Mouse (Mus musculus) forebrain, postnatal 0 days (tissue): ENCODE data around the gene Tenm3. TPM values are rescaled to one million over a fixed set of nuclear protein-coding genes. Genes with fewer than 3 reads are reported as not detected.

Experiments used
- ATAC-seq: fragments of 200-750 bp; cut with Nextera tagmentation; 2 replicates; pipeline ENCODE4 v1.8.0; 2017; ENCODE audit warnings: mild to moderate bottlenecking, moderate library complexity
- DNase-seq: peaks from one replicate; pipeline ENCODE4 v3.0.0-alpha.2; 2015
- H3K27ac ChIP-seq: fragments of 300-500 bp; sonication (generic); 2 replicates; pipeline ENCODE4 v1.5.1; 2014; ENCODE audit warnings: low read depth, mild to moderate bottlenecking, antibody characterized with exemption, low read length, moderate library complexity, mixed read lengths
- H3K27me3 ChIP-seq: fragments of 300-500 bp; sonication (generic); 2 replicates; pipeline ENCODE4 v1.6.1; 2014; ENCODE audit warnings: mild to moderate bottlenecking, low read length, mixed read lengths; ENCODE audit not compliant: insufficient read depth
- H3K36me3 ChIP-seq: fragments of 300-500 bp; sonication (generic); 2 replicates; pipeline ENCODE4 v1.6.1; 2014; ENCODE audit warnings: mild to moderate bottlenecking, moderate library complexity; ENCODE audit not compliant: insufficient read depth
- H3K4me1 ChIP-seq: fragments of 300-500 bp; sonication (generic); 2 replicates; pipeline ENCODE4 v1.6.1; 2014; ENCODE audit warnings: antibody characterized with exemption; ENCODE audit not compliant: insufficient read depth
- H3K4me2 ChIP-seq: fragments of 300-500 bp; sonication (generic); 2 replicates; pipeline ENCODE4 v1.6.1; 2014; ENCODE audit warnings: low read depth, mild to moderate bottlenecking, moderate library complexity
- H3K4me3 ChIP-seq: fragments of 300-500 bp; sonication (generic); 2 replicates; pipeline ENCODE4 v1.5.1; 2014; ENCODE audit warnings: low read depth, low read length, mixed read lengths
- H3K9ac ChIP-seq: fragments of 300-500 bp; sonication (generic); 2 replicates; pipeline ENCODE4 v1.6.1; 2014; ENCODE audit warnings: mild to moderate bottlenecking
- H3K9me3 ChIP-seq: fragments of 300-500 bp; sonication (generic); 2 replicates; pipeline ENCODE4 v1.6.1; 2016; ENCODE audit warnings: low read length
- CTCF ChIP-seq: sonication (generic); IDR thresholded peaks from 2 replicates; pipeline ENCODE4 v1.5.1; 2016; ENCODE audit warnings: antibody characterized with exemption, control low read depth, low read depth
- WGBS: fragments of 180-500 bp; shearing (Covaris S2); extraction: QIAGEN DNeasy Blood & Tissue Kit; methylation state at CpG from one replicate; pipeline ENCODE4 v1.1.7; 2014; 5-methylcytosine and 5-hydroxymethylcytosine counted together
- polyA plus RNA-seq: library from polyadenylated mRNA; unstranded; fragments of >200 nt; fragmentation: Nextera tagmentation; extraction: Ambion mirVana; gene quantifications from 2 replicates; pipeline ENCODE4 v1.2.1, GENCODE M21; 2015
- total RNA-seq: library from RNA; depleted of rRNA; stranded (reverse); fragments of >200 nt; gene quantifications from 2 replicates; pipeline ENCODE4 v1.2.3, GENCODE M21; 2014

The Tenm3 gene
- total and polyA plus RNA-seq, 2 experiments from 2014 or later: 21.6 to 111 TPM

DNA sequence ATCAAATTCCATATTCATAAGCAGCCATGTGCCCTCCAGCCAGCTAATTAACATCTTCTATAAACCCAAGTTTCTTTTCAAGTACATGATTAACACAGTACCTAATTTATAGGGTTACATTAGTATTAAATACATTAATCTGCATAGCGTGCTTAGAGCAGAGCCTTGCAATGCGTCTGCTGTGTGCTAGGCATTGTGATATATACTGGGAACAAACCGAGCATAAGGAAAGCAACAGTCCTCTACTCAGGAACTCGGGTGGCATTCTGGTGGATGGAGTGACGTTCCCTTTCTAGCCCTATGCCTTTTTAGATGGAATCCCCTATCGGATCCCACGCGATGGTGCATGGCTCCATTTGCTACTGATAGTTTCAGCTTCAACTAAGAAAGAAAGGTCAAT, 321.7 kb downstream of the Tenm3 start:
- ATAC-seq (peak; percentile 32; the same call in 1 of the 2 replicates), DNase-seq (no peak)
- H3K9ac ChIP-seq: no peak overlapping the region
- H3K27ac ChIP-seq: no peak overlapping the region
- no peaks in the 10 kb centered on the region for H3K4me1 ChIP-seq
- H3K9me3 ChIP-seq: no peaks in the 10 kb centered on the region
- no peak overlapping the region for H3K4me3 ChIP-seq
- no peaks in the 10 kb centered on the region for H3K36me3 ChIP-seq
- 0 out of 2 replicates have a peak, but pooled peaks have one; percentile 6 for TF ChIP-seq CTCF
- H3K4me2 ChIP-seq: no peak overlapping the region
- WGBS: 42% methylated on average over 8 of the region's 8 CpGs
- H3K27me3 ChIP-seq: no peaks in the 10 kb centered on the region

DNA sequence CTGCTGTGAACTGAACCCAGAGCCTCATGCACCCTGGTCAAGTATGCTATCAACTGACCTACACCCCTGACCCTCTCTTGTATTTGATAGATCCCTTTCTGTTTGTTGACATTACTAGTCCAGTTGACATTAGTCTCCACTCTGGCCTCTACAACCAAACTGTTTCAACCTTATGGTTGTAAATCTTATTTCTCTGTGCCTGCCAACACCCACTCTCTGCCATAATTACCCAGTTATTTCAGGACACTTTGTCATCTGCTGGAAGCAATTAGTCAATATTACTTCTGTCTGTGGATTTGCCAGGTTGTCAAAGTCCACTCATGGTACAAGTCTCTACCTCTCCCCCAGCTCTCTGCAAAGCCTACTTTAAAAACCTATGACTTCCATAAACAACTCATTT, 326.3 kb downstream of the Tenm3 start:
- Histone ChIP-seq H3K4me3 (no peak overlapping the region), H3K36me3 (no peaks in the 10 kb centered on the region), H3K4me1 (no peaks in the 10 kb centered on the region), H3K9ac (no peak overlapping the region), H3K4me2 (no peak overlapping the region), H3K9me3 (no peaks in the 10 kb centered on the region), H3K27me3 (no peaks in the 10 kb centered on the region), H3K27ac (no peak overlapping the region)
- ATAC-seq (no peak), DNase-seq (no peak)
- TF ChIP-seq CTCF: no peak

GRCm38 (mm10) chr8:48514230-48514629, 329.5 kb downstream of the Tenm3 start:
- WGBS: 82% methylated on average over 4 of the region's 4 CpGs
- Histone ChIP-seq H3K9ac (no peak overlapping the region), H3K27ac (no peak overlapping the region), H3K4me1 (0 out of 2 replicates have a peak, but pooled peaks cover 6% of the 10 kb centered on the region), H3K27me3 (no peaks in the 10 kb centered on the region), H3K36me3 (no peaks in the 10 kb centered on the region), H3K9me3 (no peaks in the 10 kb centered on the region), H3K4me3 (no peak overlapping the region), H3K4me2 (no peak overlapping the region)
- TF ChIP-seq CTCF: no peak
- ATAC-seq: no peak
- DNase-seq: no peak

DNA sequence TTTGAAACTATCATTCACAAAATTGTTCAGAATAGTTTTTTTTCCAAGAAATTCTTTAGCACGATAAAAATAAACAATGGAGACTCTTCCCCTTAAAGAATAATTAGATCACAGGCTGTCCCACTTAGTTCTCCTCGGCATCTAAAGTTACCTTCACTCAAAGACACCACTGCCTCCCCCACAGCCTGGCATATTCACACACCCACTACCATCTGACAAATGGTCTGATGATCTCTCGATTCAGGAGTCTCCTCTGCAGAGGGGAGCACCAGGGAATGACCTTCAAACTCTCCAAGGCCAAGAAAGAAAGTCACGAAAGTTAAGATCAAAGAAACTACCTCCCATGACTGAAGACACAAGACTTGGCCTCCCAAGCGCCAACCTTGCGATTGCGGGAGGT, 329.9 kb downstream of the Tenm3 start:
- H3K27me3 ChIP-seq: no peaks in the 10 kb centered on the region
- H3K4me2 ChIP-seq: no peak overlapping the region
- WGBS: 91% methylated on average over 7 of the region's 7 CpGs
- H3K4me1 ChIP-seq: 0 out of 2 replicates have a peak, but pooled peaks cover 8% of the 10 kb centered on the region
- no peak overlapping the region for H3K9ac ChIP-seq
- H3K4me3 ChIP-seq: no peak overlapping the region
- H3K27ac ChIP-seq: no peak overlapping the region
- no peaks in the 10 kb centered on the region for H3K36me3 ChIP-seq
- TF ChIP-seq CTCF: no peak
- no peak for DNase-seq
- no peak for ATAC-seq
- H3K9me3 ChIP-seq: no peaks in the 10 kb centered on the region

- Histone ChIP-seq H3K36me3 (no peaks in the 10 kb centered on the region), H3K4me2 (peak overlapping the region; percentile 40), H3K9me3 (no peaks in the 10 kb centered on the region), H3K4me1 (peaks cover 10% of the 10 kb centered on the region; the same call in 1 of the 2 replicates), H3K9ac (no peak overlapping the region), H3K27ac (peak overlapping the region; percentile 69), H3K27me3 (no peaks in the 10 kb centered on the region), H3K4me3 (peak overlapping the region; percentile 0; the same call in 1 of the 2 replicates)
- ATAC-seq: peak; percentile 21; the same call in 1 of the 2 replicates
- TF ChIP-seq CTCF: no peak
- 56% methylated on average over 12 of the region's 12 CpGs for WGBS
- DNase-seq: peak; percentile 56
Measured at GRCm38 (mm10) chr8:48511546-48511945, 332.2 kb downstream of the Tenm3 start.

GRCm38 (mm10) chr8:48511137-48511536, 332.6 kb downstream of the Tenm3 start:
- H3K4me1 ChIP-seq: peaks cover 10% of the 10 kb centered on the region; the same call in 1 of the 2 replicates
- H3K4me2 ChIP-seq: peak overlapping the region; percentile 40
- H3K9ac ChIP-seq: no peak overlapping the region
- H3K27ac ChIP-seq: peak overlapping the region; percentile 69
- no peaks in the 10 kb centered on the region for H3K27me3 ChIP-seq
- DNase-seq (peak; percentile 77), ATAC-seq (peak; percentile 68)
- TF ChIP-seq CTCF: no peak
- H3K4me3 ChIP-seq: peak overlapping the region; percentile 0; the same call in 1 of the 2 replicates
- no peaks in the 10 kb centered on the region for H3K9me3 ChIP-seq
- H3K36me3 ChIP-seq: no peaks in the 10 kb centered on the region
- 55% methylated on average over 14 of the region's 14 CpGs for WGBS

DNA sequence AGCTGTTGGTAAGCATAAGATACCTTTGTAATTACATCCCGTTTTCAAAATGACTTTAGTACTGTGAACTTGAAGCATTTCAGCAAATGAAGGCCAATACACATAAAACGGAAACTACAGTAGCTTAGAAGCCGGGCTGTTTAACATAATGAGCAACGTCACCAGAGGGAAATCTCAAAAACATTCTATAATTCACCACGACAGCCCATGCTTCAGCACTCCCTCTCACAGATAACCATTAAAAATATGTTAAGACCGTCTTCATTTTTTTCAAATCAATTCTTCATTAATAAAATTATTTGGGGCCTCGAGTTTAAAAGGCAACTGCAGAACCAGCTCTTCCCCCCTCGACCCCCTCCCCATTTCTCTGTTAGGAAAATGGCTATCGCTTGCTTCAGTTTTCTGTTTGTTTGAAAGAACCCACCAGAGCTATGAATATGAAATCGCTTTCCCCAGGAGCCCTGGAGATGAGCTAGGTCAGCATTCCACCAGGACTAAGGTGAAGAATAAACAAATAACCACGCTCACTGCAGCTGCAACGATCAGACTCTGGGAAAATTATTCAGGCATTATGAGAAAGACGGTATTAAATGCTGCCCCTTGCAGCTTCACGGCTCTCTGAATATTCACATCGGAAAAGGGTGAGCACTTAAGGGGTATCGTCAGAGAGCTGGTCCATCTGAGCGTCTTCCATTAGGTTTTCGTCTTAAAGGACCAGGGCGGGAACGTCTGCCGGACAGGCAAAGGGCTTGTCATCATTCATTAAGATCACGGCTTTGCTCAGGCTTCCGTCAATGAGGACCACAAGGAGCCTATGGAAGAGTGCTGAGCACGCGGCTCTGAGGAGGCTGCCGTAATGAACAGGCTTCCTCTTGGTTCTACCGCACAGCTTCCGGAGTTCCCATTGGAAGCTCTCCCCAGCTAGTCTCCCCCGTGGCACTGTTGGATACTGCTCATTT, 334.8 kb downstream of the Tenm3 start:
- Histone ChIP-seq H3K9me3 (no peaks in the 10 kb centered on the region), H3K27ac (peak overlapping the region; percentile 54; the same call in 1 of the 2 replicates), H3K27me3 (no peaks in the 10 kb centered on the region), H3K4me1 (peaks cover 10% of the 10 kb centered on the region; the same call in 1 of the 2 replicates), H3K9ac (peak overlapping the region; percentile 44), H3K4me3 (peak overlapping the region; percentile 38), H3K4me2 (peak overlapping the region; percentile 54), H3K36me3 (no peaks in the 10 kb centered on the region)
- peak; percentile 76 for DNase-seq
- ATAC-seq: peak; percentile 85
- no peak for TF ChIP-seq CTCF
- 20% methylated on average over 29 of the region's 29 CpGs for WGBS
